Mouse (Mus musculus) midbrain, embryonic 12.5 days (tissue): ENCODE data around the gene Mbd6. TPM values are rescaled to one million over a fixed set of nuclear protein-coding genes. Genes with fewer than 3 reads are reported as not detected.
A peak's percentile ranks its signal among the peaks of the same experiment; 100 is the strongest.

ENCODE experiments used
- ATAC-seq: fragments of 200-750 bp; cut with Nextera tagmentation; 2 replicates; pipeline ENCODE4 v1.8.0; 2017; ENCODE audit warnings: low read depth, moderate TSS enrichment, moderate library complexity; ENCODE audit not compliant: low FRiP score
- H3K27ac ChIP-seq: fragments of 300-500 bp; sonication (generic); replicated peaks from 2 replicates; pipeline ENCODE4 v1.5.1; 2016; ENCODE audit warnings: mild to moderate bottlenecking
- H3K27me3 ChIP-seq: fragments of 300-500 bp; sonication (generic); 2 replicates; pipeline ENCODE4 v1.6.1; 2016; ENCODE audit warnings: mild to moderate bottlenecking
- H3K36me3 ChIP-seq: fragments of 300-500 bp; sonication (generic); 2 replicates; pipeline ENCODE4 v1.6.1; 2016
- H3K4me1 ChIP-seq: fragments of 300-500 bp; sonication (generic); 2 replicates; pipeline ENCODE4 v1.6.1; 2016
- H3K4me2 ChIP-seq: fragments of 300-500 bp; sonication (generic); replicated peaks from 2 replicates; pipeline ENCODE4 v1.6.1; 2016; ENCODE audit warnings: mild to moderate bottlenecking, moderate library complexity
- H3K4me3 ChIP-seq: fragments of 300-500 bp; sonication (generic); 2 replicates; pipeline ENCODE4 v1.5.1; 2016; ENCODE audit warnings: mild to moderate bottlenecking
- H3K9ac ChIP-seq: fragments of 300-500 bp; sonication (generic); replicated peaks from 2 replicates; pipeline ENCODE4 v1.6.1; 2016; ENCODE audit warnings: mild to moderate bottlenecking, moderate library complexity
- H3K9me3 ChIP-seq: fragments of 300-500 bp; sonication (generic); 2 replicates; pipeline ENCODE4 v1.6.1; 2016; ENCODE audit warnings: mild to moderate bottlenecking
- WGBS: fragments of 180-500 bp; shearing (Covaris S2); methylation state at CpG from one replicate; pipeline ENCODE4 v1.1.7; 2016; 5-methylcytosine and 5-hydroxymethylcytosine counted together
- polyA plus RNA-seq: library from polyadenylated mRNA; unstranded; fragments of >200 nt; fragmentation: Nextera tagmentation; extraction: Ambion mirVana; gene quantifications from 2 replicates; pipeline ENCODE4 v1.2.1, GENCODE M21; 2016

The Mbd6 gene
- polyA plus RNA-seq, 1 experiment from 2014 or later, result 20.3 TPM

DNA sequence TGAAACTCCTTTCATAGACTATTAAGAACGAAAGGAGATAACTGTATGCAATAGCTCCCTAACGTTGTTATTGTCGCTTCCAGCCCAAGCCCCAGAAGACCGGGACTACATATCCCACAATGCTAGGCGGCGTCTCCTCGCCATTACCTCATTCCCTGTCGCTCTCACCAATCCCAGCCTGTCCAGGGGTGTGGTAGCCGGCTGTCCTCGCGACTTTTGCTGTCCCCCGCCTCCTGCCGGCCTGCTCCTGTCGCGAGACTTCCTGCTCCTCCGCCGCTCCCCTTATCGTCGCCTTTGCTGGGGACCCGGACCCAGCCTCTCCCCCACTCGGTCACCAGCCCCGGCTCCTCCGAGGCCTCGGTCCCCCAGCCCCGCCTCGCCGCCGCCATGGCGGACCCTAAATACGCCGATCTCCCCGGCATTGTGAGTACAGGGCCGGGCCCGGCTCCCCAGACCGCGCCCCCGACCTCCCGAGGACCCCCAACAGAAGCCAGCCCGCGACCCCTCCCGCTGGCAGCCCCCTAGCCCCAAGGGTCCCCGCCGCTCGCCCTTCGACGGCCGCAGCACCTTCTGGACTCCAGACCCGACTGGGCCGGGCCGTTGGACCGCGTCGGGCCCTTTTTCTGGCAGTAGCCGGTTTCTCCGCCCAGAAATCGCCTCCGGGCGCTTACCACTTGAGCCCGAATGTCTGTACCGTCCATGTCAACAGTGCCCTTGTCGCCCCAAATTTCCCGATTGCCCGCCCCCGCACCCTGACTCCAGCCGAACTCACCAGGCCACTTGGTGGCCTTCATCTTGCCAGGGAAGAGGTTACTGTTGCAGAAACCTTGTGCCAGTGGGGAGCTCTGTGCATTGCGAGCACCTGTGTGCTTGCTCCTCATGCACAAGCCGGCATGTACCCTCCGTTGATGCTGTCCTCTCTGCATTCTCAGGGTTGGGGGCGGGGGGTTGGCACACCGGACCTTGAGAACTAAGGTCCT lies 22.4 kb downstream of the Mbd6 start, which contains the start of gene Dctn2:
Gene Dctn2, plus strand, starts transcription at position 257 of the 980 bp plus-strand sequence.
- peak within 1 kb of the TSS; percentile 90 for H3K27ac ChIP-seq
- H3K4me3 ChIP-seq, result peak within 1 kb of the TSS; percentile 98
- peak within 1 kb of the TSS; percentile 99 for H3K9ac ChIP-seq
- peaks cover 38% of the 10 kb centered on the region for H3K4me1 ChIP-seq
- peak within 1 kb of the TSS; percentile 93 for H3K4me2 ChIP-seq
- ATAC-seq, result peak; percentile 97
- H3K9me3 ChIP-seq, result no peaks in the 10 kb centered on the region
- WGBS, result under 1% methylated on average over 70 of the region's 70 CpGs
- H3K36me3 ChIP-seq, result peaks cover 27% of the 10 kb centered on the region
- peaks cover 23% of the 10 kb centered on the region for H3K27me3 ChIP-seq

- Histone ChIP-seq H3K27ac (0 out of 2 replicates have a peak overlapping the region, but pooled peaks have one; percentile 90), H3K4me1 (peaks cover 43% of the 10 kb centered on the region), H3K4me2 (peak overlapping the region; percentile 93), H3K9ac (no peak overlapping the region), H3K4me3 (peak overlapping the region; percentile 98; the same call in 1 of the 2 replicates), H3K27me3 (peaks cover 29% of the 10 kb centered on the region), H3K36me3 (peaks cover 21% of the 10 kb centered on the region), H3K9me3 (no peaks in the 10 kb centered on the region)
- peak; percentile 52 for ATAC-seq
- WGBS, result 31% methylated on average over 4 of the region's 4 CpGs
These were observed 23.1 kb downstream of the Mbd6 start for GRCm38 (mm10) chr10:127265727-127266111.

GRCm38 (mm10) chr10:127264971-127265370 lies 23.8 kb downstream of the Mbd6 start:
- Histone ChIP-seq H3K4me1 (peaks cover 46% of the 10 kb centered on the region), H3K4me2 (no peak overlapping the region), H3K4me3 (no peak overlapping the region), H3K36me3 (peaks cover 14% of the 10 kb centered on the region), H3K27me3 (peaks cover 29% of the 10 kb centered on the region), H3K9me3 (no peaks in the 10 kb centered on the region), H3K9ac (no peak overlapping the region), H3K27ac (no peak overlapping the region)
- ATAC-seq, result no peak
- WGBS, result 64% methylated on average over 4 of the region's 4 CpGs

DNA sequence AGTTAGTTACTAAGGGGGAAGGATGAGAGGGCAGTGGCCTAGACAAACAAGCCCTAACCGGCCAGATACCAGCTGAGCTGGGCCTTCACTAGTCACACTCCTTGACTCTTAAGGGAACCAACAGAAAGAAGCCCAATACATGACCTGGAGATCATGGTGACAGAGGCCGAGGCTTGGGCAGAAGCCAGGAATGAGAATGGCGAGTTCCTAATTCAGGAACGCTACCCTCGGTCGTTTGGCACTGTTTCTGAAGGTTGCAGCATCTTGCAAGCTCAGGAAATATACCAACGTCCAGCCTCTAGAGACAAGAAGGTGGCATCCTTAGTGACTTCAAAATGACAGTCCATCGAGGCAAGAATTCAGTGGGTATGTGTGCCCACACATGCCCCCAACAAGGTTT lies 24.5 kb downstream of the Mbd6 start:
- Histone ChIP-seq H3K27me3 (peaks cover 29% of the 10 kb centered on the region), H3K4me3 (no peak overlapping the region), H3K9me3 (no peaks in the 10 kb centered on the region), H3K4me1 (peaks cover 52% of the 10 kb centered on the region), H3K4me2 (no peak overlapping the region), H3K27ac (no peak overlapping the region), H3K9ac (no peak overlapping the region), H3K36me3 (peaks cover 11% of the 10 kb centered on the region; the same call in 1 of the 2 replicates)
- no peak for ATAC-seq
- WGBS, result 84% methylated on average over 8 of the region's 8 CpGs

- WGBS, result 39% methylated on average over 3 of the region's 3 CpGs
- H3K4me1 ChIP-seq, result peaks cover 52% of the 10 kb centered on the region
- peak overlapping the region; percentile 82; the same call in 1 of the 2 replicates for H3K9ac ChIP-seq
- ATAC-seq, result no peak
- H3K27me3 ChIP-seq, result peaks cover 31% of the 10 kb centered on the region
- H3K36me3 ChIP-seq, result peaks cover 5% of the 10 kb centered on the region; the same call in 1 of the 2 replicates
- no peak overlapping the region for H3K4me3 ChIP-seq
- H3K4me2 ChIP-seq, result peak overlapping the region; percentile 75
- H3K27ac ChIP-seq, result 0 out of 2 replicates have a peak overlapping the region, but pooled peaks have one; percentile 81
- no peaks in the 10 kb centered on the region for H3K9me3 ChIP-seq
These were observed 25.2 kb downstream of the Mbd6 start for GRCm38 (mm10) chr10:127263631-127264030.

- peaks cover 32% of the 10 kb centered on the region for H3K27me3 ChIP-seq
- no peaks in the 10 kb centered on the region for H3K9me3 ChIP-seq
- H3K4me2 ChIP-seq, result peak within 1 kb of the TSS; percentile 75
- H3K4me3 ChIP-seq, result peak within 1 kb of the TSS; percentile 60
- H3K9ac ChIP-seq, result peak within 1 kb of the TSS; percentile 82
- 1% methylated on average over 51 of the region's 53 CpGs for WGBS
- H3K36me3 ChIP-seq, result no peaks in the 10 kb centered on the region
- no peak for ATAC-seq
- H3K4me1 ChIP-seq, result peaks cover 49% of the 10 kb centered on the region
- H3K27ac ChIP-seq, result peak within 1 kb of the TSS; percentile 81
These were observed 26.0 kb downstream of the Mbd6 start, which contains the start of gene Kif5a for GRCm38 (mm10) chr10:127262548-127263398. Kif5a (minus strand) TSS chr10:127263348.

DNA sequence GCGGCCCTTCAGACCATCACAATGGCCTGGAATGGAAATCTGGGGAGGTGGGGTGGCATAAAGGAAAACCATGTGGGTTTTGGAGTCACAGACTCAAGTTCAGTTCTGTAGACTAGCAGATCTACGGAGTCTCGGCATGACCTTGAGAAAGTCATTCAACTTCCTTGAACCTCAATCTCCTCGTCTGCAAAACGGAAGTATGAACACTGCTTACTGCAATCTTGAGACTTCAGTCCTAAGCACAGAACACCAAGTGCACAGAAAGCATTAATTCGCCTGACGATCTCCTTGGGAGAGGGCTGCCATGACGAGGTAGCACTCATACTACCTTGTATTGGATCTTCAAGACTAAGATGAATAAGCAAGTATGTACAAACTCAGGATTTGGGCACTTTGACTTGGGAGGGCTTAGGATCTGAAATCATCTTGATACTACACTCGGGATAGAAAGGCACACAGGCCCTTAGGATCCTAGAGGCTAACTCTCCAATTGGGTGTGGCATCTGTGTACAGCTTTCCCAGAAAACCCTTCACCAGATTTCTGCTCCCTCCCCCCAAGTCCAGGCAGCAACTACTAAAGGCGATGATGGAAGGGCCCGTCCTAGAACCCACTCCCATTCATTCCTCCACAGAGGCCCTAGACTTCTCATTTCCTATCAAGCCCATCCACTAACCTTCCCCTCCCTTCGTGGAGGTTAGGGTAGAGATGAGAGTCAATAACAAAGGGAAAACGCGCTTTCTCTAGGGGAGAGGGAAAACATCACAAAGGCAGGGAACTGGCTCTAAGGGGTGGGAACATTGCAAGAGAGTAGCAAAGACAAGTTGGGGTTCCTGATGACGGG lies 26.9 kb downstream of the Mbd6 start:
- Histone ChIP-seq H3K4me1 (peaks cover 40% of the 10 kb centered on the region), H3K27me3 (peaks cover 32% of the 10 kb centered on the region), H3K4me2 (peak overlapping the region; percentile 75), H3K4me3 (peak overlapping the region; percentile 60), H3K9me3 (no peaks in the 10 kb centered on the region), H3K9ac (peak overlapping the region; percentile 82), H3K36me3 (no peaks in the 10 kb centered on the region; the same call in 1 of the 2 replicates), H3K27ac (peak overlapping the region; percentile 81)
- WGBS, result 62% methylated on average over 15 of the region's 15 CpGs
- ATAC-seq, result no peak

DNA sequence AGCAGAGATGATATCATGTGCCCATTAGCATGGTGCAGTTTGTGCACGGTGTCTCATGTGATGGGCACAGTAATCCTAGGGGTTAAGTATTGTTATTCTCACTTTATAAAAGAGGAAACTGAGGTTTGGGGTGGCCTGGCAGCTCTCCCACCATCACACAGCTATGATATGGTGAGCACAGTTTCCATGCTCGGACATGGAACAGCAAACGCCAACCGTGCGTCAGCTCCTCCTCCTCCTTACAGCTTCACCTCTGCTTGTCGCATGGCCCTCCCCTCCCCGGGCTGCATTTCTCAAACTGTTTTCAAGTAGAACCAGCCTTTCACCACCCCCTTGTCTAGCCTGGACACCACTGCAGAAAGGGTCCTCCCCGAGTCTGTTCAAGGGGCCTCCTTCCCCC lies 30.3 kb downstream of the Mbd6 start:
- 83% methylated on average over 8 of the region's 8 CpGs for WGBS
- no peak overlapping the region for H3K4me3 ChIP-seq
- H3K9ac ChIP-seq, result no peak overlapping the region; the same call in 1 of the 2 replicates
- H3K4me1 ChIP-seq, result peaks cover 36% of the 10 kb centered on the region
- no peak overlapping the region for H3K27ac ChIP-seq
- no peaks in the 10 kb centered on the region; the same call in 1 of the 2 replicates for H3K36me3 ChIP-seq
- 0 out of 2 replicates have a peak overlapping the region, but pooled peaks have one; percentile 75 for H3K4me2 ChIP-seq
- H3K27me3 ChIP-seq, result peaks cover 19% of the 10 kb centered on the region
- no peak for ATAC-seq
- H3K9me3 ChIP-seq, result no peaks in the 10 kb centered on the region

DNA sequence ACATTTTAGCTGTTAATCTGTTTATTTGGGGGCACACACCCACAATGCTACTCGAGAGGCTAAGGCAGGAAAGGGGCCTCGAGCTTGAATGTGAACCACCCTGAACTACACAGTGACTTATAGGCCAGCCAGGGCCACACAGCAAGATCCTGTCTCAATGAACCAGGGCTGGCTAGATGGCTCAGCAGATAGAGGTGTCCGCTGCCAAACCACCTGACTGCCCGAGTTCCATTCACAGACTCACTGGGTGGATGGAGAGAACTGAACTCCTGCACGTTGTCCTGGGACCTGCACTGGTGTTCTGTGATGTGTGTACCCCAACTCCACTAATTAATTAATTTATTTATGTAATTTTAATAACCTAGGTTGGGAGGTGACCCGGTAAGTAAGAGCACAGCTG lies 31.0 kb downstream of the Mbd6 start:
- no peaks in the 10 kb centered on the region; the same call in 1 of the 2 replicates for H3K36me3 ChIP-seq
- no peak overlapping the region for H3K4me3 ChIP-seq
- no peak for ATAC-seq
- 83% methylated on average over 6 of the region's 6 CpGs for WGBS
- peaks cover 13% of the 10 kb centered on the region for H3K27me3 ChIP-seq
- H3K4me1 ChIP-seq, result peaks cover 29% of the 10 kb centered on the region
- H3K9ac ChIP-seq, result no peak overlapping the region
- H3K4me2 ChIP-seq, result no peak overlapping the region
- H3K27ac ChIP-seq, result no peak overlapping the region
- no peaks in the 10 kb centered on the region for H3K9me3 ChIP-seq

GRCm38 (mm10) chr10:127255625-127256345 lies 33.0 kb downstream of the Mbd6 start:
- ATAC-seq, result peak; percentile 50; the same call in 1 of the 2 replicates
- Histone ChIP-seq H3K4me3 (no peak overlapping the region), H3K36me3 (no peaks in the 10 kb centered on the region; the same call in 1 of the 2 replicates), H3K9ac (no peak overlapping the region), H3K4me1 (peaks cover 22% of the 10 kb centered on the region), H3K9me3 (no peaks in the 10 kb centered on the region), H3K27me3 (0 out of 2 replicates have a peak, but pooled peaks cover 2% of the 10 kb centered on the region), H3K4me2 (peak overlapping the region; percentile 41), H3K27ac (no peak overlapping the region)
- WGBS, result 24% methylated on average over 14 of the region's 14 CpGs
